Mouse (Mus musculus): ENCODE results near the gene Shbg.
A peak's percentile ranks its signal among the peaks of the same experiment; 100 is the strongest.

Gene Shbg

DNA sequence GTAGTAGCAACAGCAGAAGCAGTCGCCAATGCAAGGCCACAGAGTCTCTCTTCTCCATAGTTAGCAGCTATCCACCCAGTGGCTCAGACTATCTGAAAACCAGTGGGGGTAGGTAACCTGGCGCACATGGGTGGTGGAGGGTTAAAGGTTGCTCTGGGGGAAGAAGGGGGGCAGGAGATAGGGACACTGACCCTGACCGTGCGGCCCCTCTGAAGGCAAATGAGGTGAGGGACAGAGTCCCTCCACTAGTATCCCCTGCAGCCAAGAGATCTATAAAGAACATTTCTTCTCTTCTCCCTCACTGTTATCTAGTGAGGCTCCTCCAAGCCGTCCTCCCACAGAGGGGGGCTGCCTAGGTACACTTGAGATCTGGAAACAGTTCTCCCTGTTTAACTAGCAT is at the start of gene Shbg:
Gene Shbg (minus strand): TSS at position 101 of the 400 bp plus-strand sequence.
- no peak for DNase-seq

GRCm38 (mm10) chr11:69666665-69667005 is 48.9 kb upstream of the Shbg start:
- DNase-seq = no peak

- peak; percentile 83 to 87 for DNase-seq
Measured at GRCm38 (mm10) chr11:69665961-69666664, 48.4 kb upstream of the Shbg start, which contains the start of gene Cd68. Gene Cd68, minus strand, starts transcription at chr11:69666153.

- DNase-seq = no peak
Measured at GRCm38 (mm10) chr11:69665457-69665960, 47.8 kb upstream of the Shbg start.

DNA sequence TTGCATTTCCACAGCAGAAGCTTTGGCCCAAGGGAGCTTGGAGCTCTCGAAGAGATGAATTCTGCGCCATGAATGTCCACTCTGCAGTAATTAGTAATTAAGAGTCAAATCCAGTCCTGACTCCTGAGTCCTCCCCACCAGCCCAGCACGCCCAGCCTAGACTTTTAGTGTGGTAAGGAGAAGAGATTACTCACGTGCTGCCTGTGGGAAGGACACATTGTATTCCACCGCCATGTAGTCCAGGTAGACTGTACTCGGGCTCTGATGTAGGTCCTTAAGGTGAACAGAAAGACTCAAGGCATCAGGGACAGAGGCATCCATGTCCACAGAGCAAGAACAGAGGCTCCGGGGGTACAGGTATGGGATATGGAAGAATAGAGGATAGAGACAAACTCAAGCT is 47.1 kb upstream of the Shbg start:
- DNase-seq = no peak

- no peak for DNase-seq
Measured at GRCm38 (mm10) chr11:69663795-69664194, 46.1 kb upstream of the Shbg start.

DNA sequence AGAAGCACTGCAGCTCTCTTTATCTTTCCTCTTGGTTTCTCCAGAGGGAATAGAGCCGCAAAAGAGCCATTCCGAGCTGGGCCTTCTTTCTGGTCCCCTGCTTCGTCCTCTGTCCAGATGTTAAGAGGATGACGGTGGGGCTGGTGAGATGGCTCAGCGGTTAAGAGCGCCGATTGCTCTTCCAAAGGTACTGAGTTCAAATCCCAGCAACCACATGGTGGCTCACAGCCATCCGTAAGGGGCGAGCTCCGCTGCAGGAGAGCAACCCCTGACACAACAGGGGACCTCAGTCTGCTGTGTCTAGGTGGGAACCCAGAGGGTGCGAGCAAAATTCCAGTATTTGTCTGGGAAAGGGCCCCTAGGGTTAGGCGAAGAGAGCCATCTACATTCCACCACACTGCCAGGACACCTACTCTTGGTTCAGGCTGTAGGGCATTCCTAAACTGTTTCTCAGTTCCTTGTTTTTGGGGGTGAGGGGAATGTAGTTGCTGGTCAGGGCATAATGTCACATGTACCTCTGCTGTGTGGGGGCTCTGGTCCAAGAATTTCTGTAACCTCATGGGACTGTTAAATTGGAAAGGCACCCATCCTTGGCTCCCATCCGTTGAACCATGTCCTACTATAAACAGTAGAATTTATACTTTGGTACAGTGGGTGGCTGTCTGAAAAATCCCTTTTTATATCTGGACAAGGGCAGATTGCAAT is 45.4 kb upstream of the Shbg start:
- no peak for DNase-seq

DNA sequence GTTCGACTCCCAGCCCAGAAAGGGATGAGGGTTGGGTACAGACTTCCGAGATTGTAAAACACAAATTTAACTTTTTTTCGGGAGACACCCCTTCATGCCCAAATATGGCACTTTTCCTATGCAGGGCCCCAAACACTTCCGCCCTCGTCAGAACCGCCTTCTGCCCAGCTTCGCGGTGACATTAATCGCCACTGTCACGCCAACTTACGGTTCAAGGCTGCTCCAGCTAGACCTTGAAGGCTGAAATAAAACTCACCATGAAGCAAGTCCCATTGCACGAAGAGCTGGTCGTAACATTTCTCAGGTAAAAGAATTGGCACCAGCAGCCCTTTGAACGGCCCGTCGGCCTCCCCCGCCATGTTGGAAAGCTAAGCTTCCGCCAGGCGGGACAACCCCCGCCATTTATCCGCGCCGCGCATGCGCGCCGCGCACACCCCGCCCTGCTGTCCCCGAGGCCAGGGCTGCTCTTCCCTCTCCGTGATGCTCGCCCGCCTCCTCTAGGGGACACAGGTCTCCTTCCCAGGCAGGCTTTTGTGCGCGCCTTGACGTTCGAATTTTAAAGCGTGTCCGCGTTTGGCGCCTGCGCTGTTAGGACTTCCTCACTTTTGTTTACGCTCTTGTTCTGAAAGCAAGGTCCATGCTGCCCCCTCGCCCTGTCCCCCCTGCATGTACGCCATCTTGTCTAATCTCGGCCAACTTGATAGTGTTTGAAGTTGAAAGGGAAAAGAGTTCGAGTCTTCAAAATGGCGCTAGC is 44.7 kb upstream of the Shbg start, which contains the start of gene Mpdu1:
Gene Mpdu1 (minus strand): TSS at position 430 of the 754 bp plus-strand sequence.
- DNase-seq = peak; percentile 92 to 94

DNA sequence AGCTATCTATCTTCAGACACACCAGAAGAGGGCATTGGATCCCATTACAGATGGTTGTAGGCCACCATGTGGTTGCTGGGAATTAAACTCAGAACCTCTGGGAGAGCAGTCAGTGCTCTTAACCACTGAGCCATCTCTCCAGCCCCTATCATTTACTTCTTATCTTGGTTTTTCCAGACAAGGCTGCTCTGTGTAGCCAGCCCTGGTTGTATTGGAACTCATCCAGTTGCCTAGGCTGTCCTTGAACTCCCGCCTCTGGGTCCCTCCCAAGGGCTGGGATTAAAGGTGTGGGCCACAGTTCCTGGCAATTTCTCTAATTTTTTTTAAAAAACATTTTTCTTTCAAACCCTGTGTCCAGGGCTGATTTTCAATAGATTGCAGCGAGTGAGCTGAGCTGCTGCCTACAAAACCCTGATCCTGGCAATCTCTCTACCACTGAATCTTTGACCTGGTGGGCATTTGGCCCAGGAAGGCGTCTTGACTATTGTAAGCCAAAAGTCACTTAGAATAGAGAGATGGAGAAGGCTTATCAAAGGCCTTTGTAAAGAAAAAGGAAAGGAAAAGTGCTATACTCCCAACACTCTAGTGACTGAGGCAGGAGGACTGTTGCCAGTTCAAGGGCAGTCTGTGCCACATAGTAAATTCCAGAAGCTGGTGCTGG is 43.6 kb upstream of the Shbg start:
- no peak for DNase-seq

GRCm38 (mm10) chr11:69657462-69657881 is 39.8 kb upstream of the Shbg start:
- DNase-seq = no peak

GRCm38 (mm10) chr11:69656617-69657461 is 39.1 kb upstream of the Shbg start:
- peak; percentile 74 to 75 for DNase-seq

DNA sequence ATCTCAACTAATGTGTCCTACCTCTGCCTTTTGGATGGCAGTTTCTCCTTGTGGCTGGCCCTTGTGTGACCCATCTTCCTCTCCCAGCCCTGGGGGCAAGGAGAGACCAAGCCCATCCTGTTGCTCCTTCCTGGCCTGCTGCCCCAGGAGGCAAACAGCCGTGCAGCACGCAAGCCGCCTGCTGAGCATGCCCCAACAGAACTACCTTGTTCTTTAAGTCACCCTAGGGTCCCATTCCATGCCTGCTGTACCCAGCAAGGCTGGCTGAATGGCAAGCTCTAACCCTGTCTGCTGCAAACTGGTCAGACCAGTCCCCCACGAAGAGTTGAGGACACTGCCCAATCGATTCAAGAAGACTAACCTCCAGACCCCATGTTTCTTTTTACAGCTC is 38.4 kb upstream of the Shbg start:
- no peak for DNase-seq

GRCm38 (mm10) chr11:69655264-69656064 is 37.8 kb upstream of the Shbg start, which contains the start of gene Sox15:
Gene Sox15, plus strand, starts transcription at chr11:69655314.
- DNase-seq = peak in 1 of 2 experiments; percentile 42

GRCm38 (mm10) chr11:69654760-69655159 is 37.1 kb upstream of the Shbg start:
- DNase-seq = no peak

DNA sequence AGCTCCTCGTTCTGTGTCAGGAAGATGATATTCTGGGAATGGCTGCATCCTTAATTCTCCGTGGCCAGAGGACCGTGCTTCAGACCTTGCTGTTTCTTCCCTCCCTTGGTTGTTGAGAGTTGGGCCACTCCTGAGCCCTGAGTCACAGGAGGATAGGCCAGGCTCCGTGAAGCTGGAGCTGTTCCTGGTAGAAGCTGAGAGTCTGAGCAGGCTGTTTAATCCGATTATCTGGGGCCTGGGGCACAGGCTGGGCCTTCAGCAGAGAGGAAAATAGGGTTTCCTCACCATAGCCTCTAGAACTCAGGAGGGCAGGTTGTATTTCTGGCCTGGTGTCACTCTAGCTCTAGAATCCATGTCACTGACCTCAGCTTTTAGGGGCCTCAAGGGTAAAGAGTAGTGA is 35.7 kb upstream of the Shbg start:
- no peak for DNase-seq

DNA sequence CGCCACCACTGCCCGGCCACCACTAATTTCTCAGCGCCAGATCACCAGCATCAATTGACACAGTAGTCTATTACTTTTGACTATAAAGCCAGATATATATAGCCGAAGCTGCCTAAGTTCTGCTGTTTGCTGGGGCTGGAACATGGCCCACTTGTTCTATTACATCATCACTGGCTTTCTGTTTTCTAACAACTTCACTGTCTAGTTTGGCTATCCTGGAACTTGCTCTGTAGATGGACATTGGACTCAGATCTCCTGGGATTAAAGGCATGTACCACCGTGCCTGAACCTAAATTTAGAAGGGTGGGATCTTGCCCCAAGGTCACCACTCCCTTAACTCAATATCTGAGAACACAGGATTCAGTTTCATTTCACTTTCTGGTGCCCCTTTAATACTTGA is 28.2 kb upstream of the Shbg start:
- DNase-seq = no peak

GRCm38 (mm10) chr11:69635471-69635870 is 17.8 kb upstream of the Shbg start:
- no peak for DNase-seq

DNA sequence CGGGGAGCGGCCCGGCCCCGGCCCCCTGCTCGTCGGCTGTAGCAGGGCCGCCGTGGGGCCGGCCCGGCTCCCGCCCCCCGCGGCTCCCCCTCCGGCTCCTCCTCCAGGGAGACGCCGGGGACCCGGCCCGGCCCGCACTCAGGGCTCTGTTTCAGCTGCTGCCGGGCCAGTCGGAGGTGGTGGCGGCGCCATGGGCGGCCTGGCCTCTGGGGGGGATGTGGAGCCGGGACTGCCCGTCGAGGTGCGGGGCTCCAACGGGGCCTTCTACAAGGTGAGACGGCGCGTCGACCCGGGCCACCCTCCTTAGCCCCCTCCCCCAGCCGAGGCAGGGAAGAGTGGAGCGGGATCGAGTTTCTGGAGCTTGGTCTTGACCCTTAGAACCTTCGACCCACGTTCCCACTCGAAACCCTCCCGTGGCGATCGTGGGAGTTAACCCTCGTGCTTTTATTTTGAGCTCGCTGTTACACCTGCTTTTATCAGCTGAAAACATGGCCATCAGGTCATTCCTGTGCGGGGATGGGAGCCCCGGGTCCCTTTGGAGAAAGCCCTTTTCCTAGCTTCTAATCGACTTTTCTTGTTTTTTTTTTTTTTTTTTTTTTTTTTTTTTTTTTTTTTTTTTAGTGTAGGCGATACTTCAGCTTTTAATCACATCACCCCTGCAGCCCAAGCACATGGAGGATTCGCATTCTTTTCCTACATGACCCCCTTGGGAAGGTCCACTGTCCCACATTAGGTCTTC is 15.6 kb upstream of the Shbg start:
- no peak for DNase-seq

DNA sequence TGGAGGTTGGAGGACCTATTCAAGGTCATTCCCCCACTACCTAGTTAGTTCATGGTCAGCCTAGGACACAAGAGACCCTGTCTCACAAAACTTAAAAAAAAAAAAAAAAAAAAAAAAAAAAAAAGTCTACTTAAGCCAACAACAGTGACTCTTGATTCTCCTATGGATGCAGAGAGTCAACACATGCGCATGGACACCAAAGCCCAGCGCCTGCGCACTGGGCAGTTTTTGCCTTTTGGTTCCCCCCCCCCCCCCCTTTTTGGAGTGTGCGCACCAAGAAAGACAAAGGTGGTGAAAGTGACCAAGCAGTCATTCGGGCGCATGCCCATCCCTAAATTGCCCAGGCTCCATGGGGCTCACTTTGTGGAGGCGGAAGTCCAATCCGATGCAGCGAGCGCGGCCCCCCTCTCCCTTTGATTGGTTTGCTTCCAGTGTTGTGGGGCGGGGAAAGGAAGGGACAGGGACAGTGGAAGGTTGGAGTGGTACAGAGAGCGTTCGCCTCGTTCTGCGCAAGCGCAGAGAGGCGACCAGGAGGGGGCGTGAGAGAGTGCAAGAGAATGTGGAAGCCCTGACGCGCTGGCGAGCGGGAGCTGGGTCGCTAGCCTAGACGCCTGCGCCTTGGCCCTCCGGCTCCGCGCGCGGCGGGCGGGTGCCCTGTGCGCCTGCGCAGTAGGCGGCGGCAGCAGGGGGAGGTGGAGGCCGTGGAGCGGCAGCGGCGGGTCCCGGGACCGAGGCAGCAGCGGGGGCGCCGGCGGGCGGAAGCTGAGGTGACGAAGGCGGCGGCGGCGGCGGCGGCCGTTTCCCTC is 14.8 kb upstream of the Shbg start, which contains the start of gene Fxr2:
Gene Fxr2 (plus strand): TSS at position 707 of the 806 bp plus-strand sequence.
- peak; percentile 100 for DNase-seq

Measured in B cell, adult 2 months (primary cell).